Mouse (Mus musculus) CH12.LX (cell line): Measurements from ENCODE around the gene Gm43738. TPM values are rescaled to one million over a fixed set of nuclear protein-coding genes. Genes with fewer than 3 reads are reported as not detected.

Experiments
- DNase-seq: peaks from one replicate; pipeline ENCODE4 v3.0.0-alpha.2; 2013; ENCODE audit errors: extremely low read depth
- H3K27ac ChIP-seq: 2 replicates; pipeline ENCODE4 v1.5.1; 2012; ENCODE audit warnings: low read depth, mild to moderate bottlenecking, control low read depth, moderate library complexity; ENCODE audit not compliant: insufficient read depth
- H3K27me3 ChIP-seq: replicated peaks from 2 replicates; pipeline ENCODE3; 2012; ENCODE audit warnings: inconsistent platforms
- H3K36me3 ChIP-seq, 2 experiments: replicated peaks in 1 of 2; 2 replicates each; pipeline versions ENCODE3 to v1.6.1; 2012; ENCODE audit warnings: inconsistent platforms in 1 of 2, low read length in 1 of 2, mild to moderate bottlenecking in 1 of 2, mixed read lengths in 1 of 2, moderate library complexity in 1 of 2; ENCODE audit not compliant: control insufficient read depth in 1 of 2, insufficient read depth in 1 of 2
- H3K4me1 ChIP-seq, 2 experiments: 2 replicates each; pipeline ENCODE4 v1.6.1; 2012; ENCODE audit warnings: inconsistent platforms in 1 of 2, moderate library complexity in 1 of 2; ENCODE audit not compliant: insufficient read depth in 2 of 2, control insufficient read depth in 1 of 2
- H3K4me2 ChIP-seq: 2 replicates; pipeline ENCODE4 v1.6.1; 2012; ENCODE audit warnings: low read depth, mild to moderate bottlenecking, control low read depth; ENCODE audit not compliant: poor library complexity, insufficient read depth, severe bottlenecking
- H3K4me3 ChIP-seq, 3 experiments: fragments of 150-350 bp in 1 of 3; sonication (generic) in 1 of 3; replicated peaks in 1 of 3; 2 replicates each; pipeline versions ENCODE3 to v1.5.1; 2011 to 2012; ENCODE audit warnings: low read depth in 2 of 3, low read length in 2 of 3, mild to moderate bottlenecking in 2 of 3, moderate library complexity in 2 of 3, control low read depth in 1 of 3, improper control_type of control experiment in 1 of 3, inconsistent platforms in 1 of 3, mixed read lengths in 1 of 3; ENCODE audit not compliant: poor library complexity in 1 of 3
- H3K79me2 ChIP-seq: replicated peaks from 2 replicates; pipeline ENCODE4 v1.6.1; 2012; ENCODE audit warnings: mild to moderate bottlenecking, moderate library complexity; ENCODE audit not compliant: control insufficient read depth, poor library complexity, insufficient read depth, severe bottlenecking; ENCODE audit errors: extremely low read depth
- H3K9ac ChIP-seq: 2 replicates; pipeline ENCODE4 v1.6.1; 2012; ENCODE audit warnings: low read depth, mild to moderate bottlenecking, control low read depth, moderate library complexity; ENCODE audit not compliant: insufficient read depth
- H3K9me3 ChIP-seq: replicated peaks from 2 replicates; pipeline ENCODE3; 2012; ENCODE audit warnings: low read length, inconsistent platforms, mixed read lengths
- BHLHE40 ChIP-seq: IDR thresholded peaks from 2 replicates; pipeline ENCODE4 v1.6.1; 2011; ENCODE audit warnings: mild to moderate bottlenecking, low read depth, low read length, improper control_type of control experiment
- CHD2 ChIP-seq: IDR thresholded peaks from 2 replicates; pipeline ENCODE4 v1.6.1; 2011; ENCODE audit warnings: low read length, improper control_type of control experiment
- CTCF ChIP-seq, 2 experiments: IDR thresholded peaks in 1 of 2; conservative IDR thresholded peaks in 1 of 2; 2 replicates each; pipeline ENCODE4 v1.5.1; 2011 to 2012; ENCODE audit warnings: low read depth in 2 of 2, low read length in 2 of 2, improper control_type of control experiment in 1 of 2, inconsistent platforms in 1 of 2, mild to moderate bottlenecking in 1 of 2, moderate library complexity in 1 of 2
- E2F4 ChIP-seq: IDR thresholded peaks from 2 replicates; pipeline ENCODE4 v1.6.1; 2011; ENCODE audit warnings: low read depth, low read length, improper control_type of control experiment; ENCODE audit not compliant: insufficient replicate concordance
- ELF1 ChIP-seq: IDR thresholded peaks from 2 replicates; pipeline ENCODE4 v1.6.1; 2014; ENCODE audit warnings: low read depth, mild to moderate bottlenecking, inconsistent platforms, low read length, improper control_type of control experiment
- EP300 ChIP-seq: IDR thresholded peaks from 2 replicates; pipeline ENCODE4 v1.6.1; 2011; ENCODE audit warnings: low read length, improper control_type of control experiment
- GABPA ChIP-seq: IDR thresholded peaks from 2 replicates; pipeline ENCODE4 v1.6.1; 2012; ENCODE audit warnings: low read depth, low read length, improper control_type of control experiment, inconsistent platforms; ENCODE audit not compliant: insufficient replicate concordance
- HCFC1 ChIP-seq: IDR thresholded peaks from 2 replicates; pipeline ENCODE4 v1.6.1; 2012; ENCODE audit warnings: low read depth, mild to moderate bottlenecking, inconsistent platforms, low read length, improper control_type of control experiment
- IRF4 ChIP-seq: IDR thresholded peaks from 2 replicates; pipeline ENCODE4 v1.6.1; 2014; ENCODE audit warnings: low read depth, mild to moderate bottlenecking, inconsistent platforms, low read length, improper control_type of control experiment
- JUN ChIP-seq: IDR thresholded peaks from 2 replicates; pipeline ENCODE4 v1.6.1; 2011; ENCODE audit warnings: low read depth, mild to moderate bottlenecking, low read length, improper control_type of control experiment, moderate library complexity; ENCODE audit not compliant: insufficient read depth
- JUND ChIP-seq: conservative IDR thresholded peaks from 2 replicates; pipeline ENCODE4 v1.6.1; 2011; ENCODE audit warnings: low read depth, low read length, improper control_type of control experiment
- KAT2A ChIP-seq: IDR thresholded peaks from 2 replicates; pipeline ENCODE4 v1.6.1; 2012; ENCODE audit warnings: low read length, improper control_type of control experiment, inconsistent platforms; ENCODE audit not compliant: insufficient replicate concordance
- MAFK ChIP-seq: IDR thresholded peaks from 2 replicates; pipeline ENCODE4 v1.6.1; 2011; ENCODE audit warnings: low read length, improper control_type of control experiment; ENCODE audit not compliant: insufficient replicate concordance
- MAX ChIP-seq: IDR thresholded peaks from 2 replicates; pipeline ENCODE4 v1.6.1; 2011; ENCODE audit warnings: low read length, improper control_type of control experiment
- MAZ ChIP-seq: IDR thresholded peaks from 2 replicates; pipeline ENCODE4 v1.6.1; 2012; ENCODE audit warnings: low read depth, mild to moderate bottlenecking, inconsistent platforms, low read length, improper control_type of control experiment, moderate library complexity
- MEF2A ChIP-seq: IDR thresholded peaks from 2 replicates; pipeline ENCODE4 v1.6.1; 2014; ENCODE audit warnings: low read depth, mild to moderate bottlenecking, inconsistent platforms, low read length, improper control_type of control experiment, borderline replicate concordance
- MXI1 ChIP-seq: IDR thresholded peaks from 2 replicates; pipeline ENCODE4 v1.6.1; 2011; ENCODE audit warnings: mild to moderate bottlenecking, low read depth, low read length, improper control_type of control experiment
- MYC ChIP-seq: IDR thresholded peaks from 2 replicates; pipeline ENCODE4 v1.6.1; 2011; ENCODE audit warnings: low read depth, mild to moderate bottlenecking, improper control_type of control experiment, low read length
- NELFE ChIP-seq: IDR thresholded peaks from 2 replicates; pipeline ENCODE4 v1.6.1; 2011; ENCODE audit warnings: low read depth, low read length, improper control_type of control experiment
- PAX5 ChIP-seq: IDR thresholded peaks from 2 replicates; pipeline ENCODE4 v1.6.1; 2012; ENCODE audit warnings: low read length, inconsistent platforms, mixed read lengths
- POLR2A ChIP-seq: IDR thresholded peaks from 2 replicates; pipeline ENCODE4 v1.6.1; 2011; ENCODE audit warnings: low read depth, mild to moderate bottlenecking, improper control_type of control experiment, low read length
- POLR2AphosphoS2 ChIP-seq: IDR thresholded peaks from 2 replicates; pipeline ENCODE4 v1.6.1; 2011; ENCODE audit warnings: low read depth, low read length, improper control_type of control experiment
- RCOR1 ChIP-seq: conservative IDR thresholded peaks from 2 replicates; pipeline ENCODE4 v1.6.1; 2012; ENCODE audit warnings: low read depth, mild to moderate bottlenecking, inconsistent platforms, low read length, improper control_type of control experiment
- SIN3A ChIP-seq: IDR thresholded peaks from 2 replicates; pipeline ENCODE4 v1.6.1; 2012; ENCODE audit warnings: low read length, improper control_type of control experiment, inconsistent platforms
- SMC3 ChIP-seq: IDR thresholded peaks from 2 replicates; pipeline ENCODE4 v1.6.1; 2011; ENCODE audit warnings: low read depth, low read length, improper control_type of control experiment
- TBP ChIP-seq: conservative IDR thresholded peaks from 2 replicates; pipeline ENCODE4 v1.6.1; 2011; ENCODE audit warnings: low read depth, low read length, improper control_type of control experiment
- TCF12 ChIP-seq: IDR thresholded peaks from 2 replicates; pipeline ENCODE4 v1.6.1; 2014; ENCODE audit warnings: low read depth, mild to moderate bottlenecking, inconsistent platforms, low read length, improper control_type of control experiment
- UBTF ChIP-seq: IDR thresholded peaks from 2 replicates; pipeline ENCODE4 v1.6.1; 2012; ENCODE audit warnings: low read depth, mild to moderate bottlenecking, inconsistent platforms, low read length, improper control_type of control experiment, moderate library complexity
- USF1 ChIP-seq: IDR thresholded peaks from 2 replicates; pipeline ENCODE4 v1.6.1; 2014; ENCODE audit warnings: low read depth, mild to moderate bottlenecking, inconsistent platforms, low read length, improper control_type of control experiment
- USF2 ChIP-seq: conservative IDR thresholded peaks from 2 replicates; pipeline ENCODE4 v1.6.1; 2011; ENCODE audit warnings: low read depth, low read length, improper control_type of control experiment
- ZC3H11A ChIP-seq: IDR thresholded peaks from 2 replicates; pipeline ENCODE4 v1.6.1; 2012; ENCODE audit warnings: low read depth, mild to moderate bottlenecking, inconsistent platforms, low read length, improper control_type of control experiment
- ZKSCAN1 ChIP-seq: IDR thresholded peaks from 2 replicates; pipeline ENCODE4 v1.6.1; 2012; ENCODE audit warnings: low read depth, inconsistent platforms, low read length, improper control_type of control experiment, borderline replicate concordance
- ZMIZ1 ChIP-seq: IDR thresholded peaks from 2 replicates; pipeline ENCODE4 v1.6.1; 2012; ENCODE audit warnings: low read depth, mild to moderate bottlenecking, inconsistent platforms, low read length, improper control_type of control experiment
- ZNF384 ChIP-seq: IDR thresholded peaks from 2 replicates; pipeline ENCODE4 v1.6.1; 2012; ENCODE audit warnings: low read depth, low read length, improper control_type of control experiment, inconsistent platforms
- dilution Hi-C: fragments of 300-500 bp; cut with MboI; formaldehyde crosslinking; loops from 2 replicates; pipeline ENCODE4 v1.14.3; 2020; ENCODE audit warnings: low sequenced_read_pairs; ENCODE audit not compliant: extremely low pct_unique_long_range_greater_than_20kb, extremely low pct_ligation_motif_present
- in situ Hi-C: fragments of 300-500 bp; cut with MboI; formaldehyde crosslinking; loops from 3 replicates; pipeline ENCODE4 v1.14.3; 2019; ENCODE audit warnings: low sequenced_read_pairs, low pct_ligation_motif_present, low pct_unique_long_range_greater_than_20kb, mixed read lengths
- polyA plus RNA-seq: library from polyadenylated mRNA; unstranded; fragments of >175 nt; gene quantifications from 2 replicates; pipeline ENCODE4 v1.2.1, GENCODE M21; 2012; ENCODE audit warnings: low read depth; ENCODE audit not compliant: insufficient read length
- total RNA-seq, 2 experiments: library from RNA; depleted of rRNA; stranded (reverse); fragments of 300-350 nt in 1 of 2; fragments of >200 nt in 1 of 2; gene quantifications; 2 replicates each; pipeline ENCODE4 v1.2.3; 2012 to 2014

Gene Gm43738
- total and polyA plus RNA-seq, 3 experiments = not detected

DNA sequence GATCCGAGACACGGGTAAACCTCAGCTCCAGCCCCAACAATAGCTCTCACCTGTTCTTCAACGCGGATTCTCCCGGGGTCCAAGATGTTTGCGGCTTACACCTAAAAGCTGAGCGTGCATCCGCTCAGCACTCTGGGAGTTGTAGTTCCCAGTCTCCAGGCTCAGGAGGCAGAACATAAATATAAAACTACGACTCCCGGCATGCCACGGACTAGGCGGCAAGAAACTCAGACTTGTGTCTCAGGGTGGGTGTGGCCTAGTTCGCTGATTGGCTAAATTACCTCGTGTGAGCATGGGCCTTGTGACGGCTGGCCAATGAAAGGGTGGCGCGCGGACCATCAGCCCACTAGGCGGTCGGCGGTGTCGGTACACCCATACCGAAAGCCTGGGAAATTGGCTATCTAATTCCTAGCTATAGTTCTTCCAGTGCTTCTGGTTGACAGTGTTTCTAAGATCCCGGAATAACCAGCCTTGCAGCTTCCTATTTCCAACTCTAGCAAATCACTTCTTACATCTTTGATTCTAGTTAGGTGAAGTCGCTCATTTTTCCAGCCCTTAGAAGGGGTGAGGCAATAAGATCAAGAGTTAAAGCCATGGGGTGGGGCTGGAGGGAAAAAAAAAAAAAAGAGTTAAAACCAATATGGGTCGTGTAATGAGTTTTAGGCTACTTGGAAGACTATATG is 1.1 kb upstream of the Gm43738 start, which contains the start of gene Fdps:
Fdps (minus strand) TSS at position 148 of the 683 bp plus-strand sequence.
- Histone ChIP-seq H3K27me3 (no peaks in the 10 kb centered on the region), H3K4me1 (peaks cover 9 to 61% of the 10 kb centered on the region in 2 experiments; a peak in 3 of 4 replicates), H3K9me3 (peaks cover 2% of the 10 kb centered on the region), H3K4me2 (peak within 1 kb of the TSS; percentile 89), H3K4me3 (peak within 1 kb of the TSS; percentile 66 to 94 (median 77)), H3K79me2 (peaks cover 9% of the 10 kb centered on the region), H3K9ac (peak within 1 kb of the TSS; percentile 71), H3K36me3 (peaks cover 18 to 35% of the 10 kb centered on the region in 2 experiments), H3K27ac (peak within 1 kb of the TSS; percentile 23; the same call in 1 of the 2 replicates)
- TF ChIP-seq UBTF = 0 out of 2 replicates have a peak, but pooled peaks have one; percentile 40
- peak; percentile 97 for TF ChIP-seq SIN3A
- no peak for TF ChIP-seq ZC3H11A
- peak; percentile 94 for TF ChIP-seq MXI1
- no peak for TF ChIP-seq JUN
- no peak for TF ChIP-seq BHLHE40
- TF ChIP-seq ZMIZ1 = peak; percentile 87; the same call in 1 of the 2 replicates
- 0 out of 4 replicates have a peak, but pooled peaks of 1 of the 2 experiments have one; percentile 3 for TF ChIP-seq CTCF (conservative IDR thresholded peaks at IDR 0.05 in 1 of 2, IDR thresholded peaks at IDR 0.05 in 1 of 2; ENCODE audit: low read depth in 2 of 2, low read length in 2 of 2)
- TF ChIP-seq TCF12 = peak; percentile 72; the same call in 1 of the 2 replicates
- peak; percentile 98 for TF ChIP-seq MAFK
- TF ChIP-seq MAX = peak; percentile 78
- TF ChIP-seq IRF4 = peak; percentile 47; the same call in 1 of the 2 replicates
- TF ChIP-seq MEF2A = no peak
- TF ChIP-seq EP300 = peak; percentile 39; the same call in 1 of the 2 replicates
- peak; percentile 81 for TF ChIP-seq POLR2A
- peak; percentile 93 for TF ChIP-seq ZNF384
- TF ChIP-seq ZKSCAN1 = no peak
- peak; percentile 96; the same call in 1 of the 2 replicates for TF ChIP-seq KAT2A
- TF ChIP-seq USF1 = peak; percentile 67
- peak; percentile 57 for TF ChIP-seq USF2
- TF ChIP-seq POLR2AphosphoS2 = peak; percentile 83; the same call in 1 of the 2 replicates
- no peak for TF ChIP-seq SMC3
- 0 out of 2 replicates have a peak, but pooled peaks have one; percentile 73 for TF ChIP-seq MAZ
- peak; percentile 72; the same call in 1 of the 2 replicates for TF ChIP-seq CHD2
- TF ChIP-seq HCFC1 = peak; percentile 99
- TF ChIP-seq TBP = peak; percentile 81
- TF ChIP-seq E2F4 = peak; percentile 69; the same call in 1 of the 2 replicates
- peak; percentile 73; the same call in 1 of the 2 replicates for TF ChIP-seq MYC
- peak; percentile 65 for TF ChIP-seq NELFE
- no peak for TF ChIP-seq PAX5
- TF ChIP-seq ELF1 = peak; percentile 76
- no peak for TF ChIP-seq RCOR1
- peak; percentile 43; the same call in 1 of the 2 replicates for TF ChIP-seq GABPA
- TF ChIP-seq JUND = 0 out of 2 replicates have a peak, but pooled peaks have one; percentile 44
- DNase-seq = peak; percentile 99
- dilution Hi-C loops = no loop called here
- in situ Hi-C loops = no loop called here
